8 mouse cellular contexts compared by ENCODE assay signal in genomic region chr13:44673967-44674357, GRCm38 (mm10). TPM values are rescaled to one million over a fixed set of nuclear protein-coding genes. Genes with fewer than 3 reads are reported as not detected.
DNase-seq lines count a peak whose midpoint lies in the region; ATAC-seq and TF ChIP-seq lines count a peak whose summit lies in the region.

No protein-coding gene starts in this region.

- WGBS in forebrain, embryonic 12.5 days = 36% methylated on average over 12 of the region's 12 CpGs
- 33% methylated on average over 12 of the region's 12 CpGs for WGBS in forebrain, embryonic 10.5 days
- 33% methylated on average over 12 of the region's 12 CpGs for WGBS in neural tube, embryonic 12.5 days
- 16% methylated on average over 12 of the region's 12 CpGs for WGBS in limb, embryonic 14.5 days

- H3K27ac ChIP-seq in forebrain, embryonic 12.5 days = no peak overlapping the region
- H3K27ac ChIP-seq in forebrain, embryonic 10.5 days = no peak overlapping the region
- H3K27ac ChIP-seq in neural tube, embryonic 12.5 days = no peak overlapping the region
- no peak overlapping the region for H3K27ac ChIP-seq in limb, embryonic 14.5 days (replicated peaks; ENCODE audit: low read depth, low read length)

- no peaks in the 10 kb centered on the region for H3K36me3 ChIP-seq in forebrain, embryonic 12.5 days (replicated peaks)
- no peaks in the 10 kb centered on the region for H3K36me3 ChIP-seq in forebrain, embryonic 10.5 days (replicated peaks)
- no peaks in the 10 kb centered on the region for H3K36me3 ChIP-seq in neural tube, embryonic 12.5 days
- no peaks in the 10 kb centered on the region for H3K36me3 ChIP-seq in limb, embryonic 14.5 days (ENCODE audit: control insufficient read depth, insufficient read depth, low read length)

- H3K4me3 ChIP-seq in forebrain, embryonic 12.5 days (replicated peaks) = no peak overlapping the region
- no peak overlapping the region for H3K4me3 ChIP-seq in forebrain, embryonic 10.5 days
- no peak overlapping the region for H3K4me3 ChIP-seq in neural tube, embryonic 12.5 days
- no peak overlapping the region for H3K4me3 ChIP-seq in limb, embryonic 14.5 days (replicated peaks; ENCODE audit: low read length)

- H3K27me3 ChIP-seq in forebrain, embryonic 12.5 days = peaks cover 19% of the 10 kb centered on the region
- H3K27me3 ChIP-seq in forebrain, embryonic 10.5 days (ENCODE audit: poor library complexity, severe bottlenecking) = peaks cover 24% of the 10 kb centered on the region
- peaks cover 5% of the 10 kb centered on the region; the same call in 1 of the 2 replicates for H3K27me3 ChIP-seq in neural tube, embryonic 12.5 days (replicated peaks)
- H3K27me3 ChIP-seq in limb, embryonic 14.5 days (ENCODE audit: control insufficient read depth, insufficient read depth, low read length) = no peaks in the 10 kb centered on the region

- ATAC-seq in forebrain, embryonic 12.5 days (ENCODE audit: low FRiP score) = no peak
- ATAC-seq in neural tube, embryonic 12.5 days (ENCODE audit: low FRiP score, low read depth) = no peak
- no peak for ATAC-seq in limb, embryonic 14.5 days (ENCODE audit: low FRiP score, low read depth)

- no peak for DNase-seq in forebrain, embryonic 10.5 days (ENCODE audit: extremely low spot score, low spot score)
- DNase-seq in neural tube, embryonic 10.5 days (ENCODE audit: extremely low spot score, low spot score) = no peak
- no peak for DNase-seq in limb, embryonic 14.5 days (ENCODE audit: low spot score)
- peak; percentile 9 for DNase-seq in thymus, postnatal 0 days (ENCODE audit: low spot score)
- no peak for DNase-seq in spleen, postnatal 14 days (ENCODE audit: low spot score in 2 of 2)
- no peak for DNase-seq in layer of hippocampus, postnatal 25 days (ENCODE audit: extremely low spot score in 1 of 2, low spot score in 1 of 2)

- H3K4me1 ChIP-seq in forebrain, embryonic 12.5 days = no peaks in the 10 kb centered on the region; the same call in 1 of the 2 replicates
- peaks cover 13% of the 10 kb centered on the region for H3K4me1 ChIP-seq in forebrain, embryonic 10.5 days
- no peaks in the 10 kb centered on the region for H3K4me1 ChIP-seq in neural tube, embryonic 12.5 days
- peaks cover 9% of the 10 kb centered on the region for H3K4me1 ChIP-seq in limb, embryonic 14.5 days (ENCODE audit: control insufficient read depth, insufficient read depth, low read length)

- no peak for TF ChIP-seq POLR2A in limb, embryonic 14.5 days (IDR thresholded peaks at IDR 0.05; ENCODE audit: borderline replicate concordance, extremely low read depth, insufficient read depth, insufficient read length)

- H3K4me2 ChIP-seq in forebrain, embryonic 12.5 days = peak overlapping the region; percentile 37
- H3K4me2 ChIP-seq in neural tube, embryonic 12.5 days (replicated peaks) = peak overlapping the region; percentile 33; the same call in 1 of the 2 replicates
- H3K4me2 ChIP-seq in limb, embryonic 14.5 days (replicated peaks; ENCODE audit: low read depth, low read length, severe bottlenecking) = peak overlapping the region; percentile 34; the same call in 1 of the 2 replicates

- no peaks in the 10 kb centered on the region for H3K9me3 ChIP-seq in forebrain, embryonic 12.5 days
- no peaks in the 10 kb centered on the region for H3K9me3 ChIP-seq in forebrain, embryonic 10.5 days
- no peaks in the 10 kb centered on the region for H3K9me3 ChIP-seq in neural tube, embryonic 12.5 days
- H3K9me3 ChIP-seq in limb, embryonic 14.5 days (ENCODE audit: control insufficient read depth, low read length) = no peaks in the 10 kb centered on the region

- no peak overlapping the region for H3K9ac ChIP-seq in forebrain, embryonic 12.5 days
- no peak overlapping the region for H3K9ac ChIP-seq in neural tube, embryonic 12.5 days
- H3K9ac ChIP-seq in limb, embryonic 14.5 days (ENCODE audit: low read depth, low read length, severe bottlenecking) = no peak overlapping the region

RNA-seq across cellular contexts. Expression of gene Jarid2, which starts 55.3 kb away (rescaled TPM):
- 67.3 and 70.4 TPM in 2 replicates for polyA plus RNA-seq in forebrain, embryonic 12.5 days (2016; fragmentation: Nextera tagmentation; extraction: Ambion mirVana)
- polyA plus RNA-seq in forebrain, embryonic 10.5 days (2016; fragmentation: Nextera tagmentation; extraction: Ambion mirVana) = 65.0 and 71.0 TPM in 2 replicates
- 85.5 and 93.6 TPM in 2 replicates for polyA plus RNA-seq in neural tube, embryonic 12.5 days (2016; fragmentation: Nextera tagmentation; extraction: Ambion mirVana)
- polyA plus RNA-seq in limb, embryonic 14.5 days (2012; rRNA removed) = 25.7 and 29.9 TPM in 2 replicates
- 22.8 and 28.4 TPM in 2 replicates for polyA plus RNA-seq in limb, embryonic 14.5 days (2014; fragmentation: Nextera tagmentation; extraction: Ambion mirVana)
- 20.2 and 20.5 TPM in 2 replicates for polyA plus RNA-seq in thymus, postnatal 0 days (2015; fragmentation: Nextera tagmentation; extraction: Ambion mirVana)
- 10 to 100 TPM; 25.7 to 35.3 TPM for total RNA-seq in layer of hippocampus, postnatal 25 days (2021)
